Mouse (Mus musculus): ENCODE measurements around the gene Gpr84.

Gpr84 gene

GRCm38 (mm10) chr15:103310365-103310910 lies at the start of gene Gpr84:
Gpr84 (minus strand) TSS chr15:103310612.
- DNase-seq (ENCODE audit: low spot score in 2 of 2), result no peak

- DNase-seq (ENCODE audit: low spot score in 2 of 2), result no peak
Observed at GRCm38 (mm10) chr15:103359869-103360602, 49.6 kb upstream of the Gpr84 start.

- DNase-seq (ENCODE audit: low spot score in 2 of 2), result no peak
Observed at GRCm38 (mm10) chr15:103359122-103359510, 48.7 kb upstream of the Gpr84 start.

GRCm38 (mm10) chr15:103358278-103359121 lies 48.1 kb upstream of the Gpr84 start:
- DNase-seq (ENCODE audit: low spot score in 2 of 2), result no peak

- no peak for DNase-seq (ENCODE audit: low spot score in 2 of 2)
Observed at GRCm38 (mm10) chr15:103357817-103358216, 47.4 kb upstream of the Gpr84 start.

- DNase-seq (ENCODE audit: low spot score in 2 of 2), result no peak
Observed at GRCm38 (mm10) chr15:103356130-103356529, 45.7 kb upstream of the Gpr84 start.

- no peak for DNase-seq (ENCODE audit: low spot score in 2 of 2)
Observed at GRCm38 (mm10) chr15:103355420-103355819, 45.0 kb upstream of the Gpr84 start.

GRCm38 (mm10) chr15:103354690-103355089 lies 44.3 kb upstream of the Gpr84 start:
- no peak for DNase-seq (ENCODE audit: low spot score in 2 of 2)

- no peak for DNase-seq (ENCODE audit: low spot score in 2 of 2)
Observed at GRCm38 (mm10) chr15:103353511-103354256, 43.3 kb upstream of the Gpr84 start.

- DNase-seq (ENCODE audit: low spot score in 2 of 2), result peak in 1 of 2 experiments; percentile 43
Observed at GRCm38 (mm10) chr15:103352856-103353255, 42.4 kb upstream of the Gpr84 start.

GRCm38 (mm10) chr15:103347275-103347684 lies 36.9 kb upstream of the Gpr84 start:
- peak in 1 of 2 experiments; percentile 60 for DNase-seq (ENCODE audit: low spot score in 2 of 2)

GRCm38 (mm10) chr15:103345789-103346188 lies 35.4 kb upstream of the Gpr84 start:
- no peak for DNase-seq (ENCODE audit: low spot score in 2 of 2)

GRCm38 (mm10) chr15:103343556-103343955 lies 33.1 kb upstream of the Gpr84 start:
- no peak for DNase-seq (ENCODE audit: low spot score in 2 of 2)

GRCm38 (mm10) chr15:103343008-103343407 lies 32.6 kb upstream of the Gpr84 start:
- DNase-seq (ENCODE audit: low spot score in 2 of 2), result no peak

- peak; percentile 49 to 72 for DNase-seq (ENCODE audit: low spot score in 2 of 2)
Observed at GRCm38 (mm10) chr15:103342415-103342814, 32.0 kb upstream of the Gpr84 start.

- DNase-seq (ENCODE audit: low spot score in 2 of 2), result no peak
Observed at GRCm38 (mm10) chr15:103341547-103341946, 31.1 kb upstream of the Gpr84 start.

GRCm38 (mm10) chr15:103340786-103341185 lies 30.4 kb upstream of the Gpr84 start:
- DNase-seq (ENCODE audit: low spot score in 2 of 2), result no peak

GRCm38 (mm10) chr15:103339961-103340337 lies 29.5 kb upstream of the Gpr84 start, which contains the start of gene Zfp385a:
Zfp385a (minus strand) TSS chr15:103340093.
- peak; percentile 30 to 56 for DNase-seq (ENCODE audit: low spot score in 2 of 2)

GRCm38 (mm10) chr15:103339166-103339960 lies 29.0 kb upstream of the Gpr84 start:
- no peak for DNase-seq (ENCODE audit: low spot score in 2 of 2)

GRCm38 (mm10) chr15:103338829-103339165 lies 28.4 kb upstream of the Gpr84 start:
- DNase-seq (ENCODE audit: low spot score in 2 of 2), result no peak
